Mouse (Mus musculus): ENCODE data around the gene Nfkbil1. TPM values are rescaled to one million over a fixed set of nuclear protein-coding genes. Genes with fewer than 3 reads are reported as not detected.
A peak's percentile ranks its signal among the peaks of the same experiment; 100 is the strongest.
"Not testable (repeated sequence)": the region's sequence is repeated elsewhere in the genome, so short reads cannot be mapped to it uniquely, and the experiment has no call there.

Gene Nfkbil1
- polyA plus RNA-seq, 1 experiment from 2014 or later, result 12.1 TPM

DNA sequence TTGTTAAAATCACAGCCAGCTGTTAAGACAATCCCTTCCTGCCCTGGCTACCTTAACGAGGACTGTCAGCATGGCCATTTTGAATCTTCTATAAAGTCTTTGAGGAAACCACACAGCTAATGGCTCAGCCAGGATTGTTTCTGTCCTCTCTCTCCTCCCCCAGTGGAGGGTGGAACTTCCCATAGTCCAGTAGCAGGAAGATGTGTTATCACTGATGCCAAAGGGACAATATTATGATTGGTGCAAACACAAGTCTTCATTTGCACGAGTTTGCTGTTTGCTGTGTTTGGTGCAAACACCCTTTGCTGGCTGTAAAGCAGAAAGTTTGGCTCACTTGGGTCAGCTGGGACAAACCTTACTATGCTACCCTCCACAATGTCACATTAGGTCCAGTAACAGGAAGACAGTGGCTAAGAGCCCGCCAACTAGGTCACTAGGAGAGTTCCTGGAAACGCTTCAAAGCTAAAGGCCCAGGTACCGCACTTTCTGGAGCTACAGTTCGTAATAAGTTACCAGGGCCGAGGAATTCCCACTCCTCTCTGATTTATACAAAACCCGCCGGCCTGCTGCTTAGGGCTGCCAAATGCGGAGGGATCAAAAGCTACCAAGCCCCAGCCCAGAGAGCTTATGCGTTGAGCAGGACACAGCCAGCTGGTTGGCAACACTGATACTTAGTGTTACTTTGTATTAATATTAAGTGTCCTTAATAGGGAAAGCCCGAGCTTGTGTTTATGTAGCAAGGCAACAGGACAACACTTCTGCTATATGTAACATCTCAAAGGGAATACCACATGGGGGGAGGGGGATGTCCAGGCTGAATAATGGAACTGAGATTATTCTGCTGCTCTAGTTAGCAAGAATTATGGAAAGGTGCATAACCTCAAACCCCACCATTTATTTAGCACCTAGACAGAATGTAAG, 5.1 kb upstream of the Nfkbil1 start:
- peak overlapping the region; percentile 99 for H3K4me3 ChIP-seq
- no peaks in the 10 kb centered on the region for H3K9me3 ChIP-seq (replicated peaks)
- H3K4me1 ChIP-seq, result peaks cover 41% of the 10 kb centered on the region
- H3K36me3 ChIP-seq, result peaks cover 35% of the 10 kb centered on the region
- 25% methylated on average over 12 of the region's 12 CpGs for WGBS
- DNase-seq (ENCODE audit: low spot score), result no peak
- peak overlapping the region; percentile 100 for H3K27ac ChIP-seq
- no peaks in the 10 kb centered on the region for H3K27me3 ChIP-seq (ENCODE audit: low read depth, poor library complexity, severe bottlenecking)

DNA sequence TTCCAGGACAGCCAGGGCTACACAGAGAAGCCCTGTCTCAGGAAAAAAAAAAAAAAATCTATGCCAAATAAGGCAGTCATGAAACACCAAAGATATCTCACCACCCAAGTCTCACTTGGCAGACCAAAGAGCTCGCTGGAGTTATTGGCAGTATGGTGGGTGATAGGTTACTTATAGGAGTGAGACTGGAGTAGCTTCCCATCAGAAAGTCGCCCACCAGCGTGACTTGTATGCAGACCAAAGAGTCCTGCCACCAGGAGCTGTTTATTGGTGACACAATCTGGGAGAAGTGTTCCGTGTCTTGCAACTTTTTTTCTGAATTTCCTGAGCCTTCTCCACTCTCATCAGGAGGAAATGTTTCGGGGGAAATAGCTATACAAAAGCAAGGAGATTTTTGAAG, 4.1 kb upstream of the Nfkbil1 start:
- Histone ChIP-seq H3K4me1 (peaks cover 42% of the 10 kb centered on the region), H3K27me3 (ENCODE audit: low read depth, poor library complexity, severe bottlenecking) (no peaks in the 10 kb centered on the region), H3K36me3 (peaks cover 25% of the 10 kb centered on the region), H3K9me3 (replicated peaks) (no peaks in the 10 kb centered on the region), H3K27ac (no peak overlapping the region), H3K4me3 (no peak overlapping the region)
- 84% methylated on average over 5 of the region's 5 CpGs for WGBS
- DNase-seq (ENCODE audit: low spot score), result no peak

DNA sequence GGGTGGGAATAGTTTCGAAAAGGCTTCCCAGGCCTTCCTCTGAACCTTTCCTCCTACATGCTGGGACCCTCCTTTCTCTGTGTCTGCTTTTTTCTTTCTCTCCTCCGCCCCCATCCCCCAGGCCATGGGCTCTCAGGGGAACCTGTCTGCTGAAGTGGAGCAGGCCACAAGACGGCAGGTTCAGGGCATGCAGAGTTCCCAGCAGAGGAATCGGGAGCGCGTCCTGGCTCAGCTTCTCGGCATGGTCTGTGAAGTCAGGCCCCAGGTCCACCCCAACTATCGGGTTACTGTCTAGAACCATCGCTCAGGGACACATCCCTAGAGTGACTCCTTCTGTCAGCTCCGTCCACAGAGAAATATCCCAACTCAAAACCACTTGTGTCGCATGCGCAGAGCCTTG, 1.9 kb upstream of the Nfkbil1 start:
- H3K4me3 ChIP-seq, result no peak overlapping the region
- DNase-seq (ENCODE audit: low spot score), result no peak
- peaks cover 18% of the 10 kb centered on the region for H3K36me3 ChIP-seq
- peaks cover 36% of the 10 kb centered on the region for H3K4me1 ChIP-seq
- H3K27ac ChIP-seq, result no peak overlapping the region
- H3K27me3 ChIP-seq (ENCODE audit: low read depth, poor library complexity, severe bottlenecking), result no peaks in the 10 kb centered on the region
- no peaks in the 10 kb centered on the region for H3K9me3 ChIP-seq (replicated peaks)
- 88% methylated on average over 12 of the region's 12 CpGs for WGBS

DNA sequence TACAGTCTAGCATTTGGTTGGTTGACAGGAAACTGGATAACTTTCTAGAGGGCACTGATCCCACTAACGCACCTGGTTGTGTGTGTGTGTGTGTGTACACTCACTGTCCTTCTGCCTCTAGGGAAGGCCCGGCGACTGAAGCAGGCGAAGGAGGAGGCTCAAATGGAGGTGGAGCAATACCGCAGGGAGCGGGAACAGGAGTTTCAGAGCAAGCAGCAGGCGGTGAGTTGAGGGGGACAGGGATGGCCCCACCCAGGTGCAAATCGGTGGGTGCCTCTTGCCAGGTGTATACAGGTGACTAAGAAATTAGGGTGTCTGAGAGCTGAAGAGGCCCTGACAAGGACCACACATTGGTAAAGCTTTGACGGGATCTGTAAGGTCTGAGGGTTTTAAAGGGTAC, 1.4 kb upstream of the Nfkbil1 start:
- H3K36me3 ChIP-seq, result peaks cover 21% of the 10 kb centered on the region
- WGBS, result 70% methylated on average over 9 of the region's 9 CpGs
- DNase-seq (ENCODE audit: low spot score), result no peak
- no peaks in the 10 kb centered on the region for H3K27me3 ChIP-seq (ENCODE audit: low read depth, poor library complexity, severe bottlenecking)
- no peaks in the 10 kb centered on the region for H3K9me3 ChIP-seq (replicated peaks)
- peak overlapping the region; percentile 66; the same call in 1 of the 2 replicates for H3K4me3 ChIP-seq
- H3K27ac ChIP-seq, result no peak overlapping the region
- H3K4me1 ChIP-seq, result peaks cover 39% of the 10 kb centered on the region

DNA sequence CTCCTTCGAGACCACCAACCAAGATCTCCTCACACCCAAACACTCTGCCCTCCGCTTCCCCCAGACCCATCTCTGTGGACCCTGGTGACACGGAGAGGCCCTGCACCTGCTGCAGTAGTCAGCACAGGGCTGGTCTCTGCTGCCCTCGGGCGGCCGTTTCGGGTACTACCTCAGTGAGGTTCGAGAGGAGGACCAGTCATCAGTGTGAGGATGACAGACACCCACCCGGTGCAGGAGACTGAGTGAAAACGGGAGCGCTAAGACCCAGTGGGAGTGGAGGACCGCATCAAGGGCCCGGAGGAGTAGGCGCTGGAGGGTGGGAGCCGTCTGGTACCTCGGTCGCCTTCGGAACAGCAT, 776 bp upstream of the Nfkbil1 start:
- DNase-seq (ENCODE audit: low spot score), result peak; percentile 99
- Histone ChIP-seq H3K9me3 (replicated peaks) (no peaks in the 10 kb centered on the region), H3K27ac (peak overlapping the region; percentile 96), H3K4me1 (peaks cover 42% of the 10 kb centered on the region), H3K36me3 (peaks cover 22% of the 10 kb centered on the region), H3K27me3 (ENCODE audit: low read depth, poor library complexity, severe bottlenecking) (no peaks in the 10 kb centered on the region), H3K4me3 (peak overlapping the region; percentile 66)
- 2% methylated on average over 18 of the region's 18 CpGs for WGBS

DNA sequence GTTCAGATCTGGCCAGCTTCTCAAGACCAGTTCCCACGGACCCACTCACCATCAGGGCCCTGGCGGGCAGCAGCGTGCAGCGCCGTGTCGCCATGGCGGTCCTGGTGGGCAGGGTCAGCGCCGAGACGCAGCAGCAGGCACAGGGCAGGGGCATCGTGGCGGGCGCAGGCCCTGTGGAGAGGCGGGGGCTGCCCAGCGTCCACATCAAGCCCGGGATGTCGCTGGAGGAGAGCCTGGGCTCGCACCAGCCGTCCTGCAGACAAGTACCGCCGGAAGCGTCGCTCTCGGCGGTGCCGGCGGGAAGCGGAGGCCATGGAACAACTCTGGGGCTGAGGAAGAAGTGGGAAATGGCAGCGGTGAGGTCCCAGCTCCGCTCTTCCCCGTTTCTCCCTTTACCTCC, 689 bp downstream of the Nfkbil1 start:
- H3K27me3 ChIP-seq (ENCODE audit: low read depth, poor library complexity, severe bottlenecking), result no peaks in the 10 kb centered on the region
- peaks cover 31% of the 10 kb centered on the region for H3K4me1 ChIP-seq
- H3K4me3 ChIP-seq, result peak overlapping the region; percentile 66
- peaks cover 36% of the 10 kb centered on the region for H3K36me3 ChIP-seq
- no peaks in the 10 kb centered on the region for H3K9me3 ChIP-seq (replicated peaks)
- 7% methylated on average over 31 of the region's 31 CpGs for WGBS
- peak; percentile 79 for DNase-seq (ENCODE audit: low spot score)
- peak overlapping the region; percentile 96 for H3K27ac ChIP-seq

DNA sequence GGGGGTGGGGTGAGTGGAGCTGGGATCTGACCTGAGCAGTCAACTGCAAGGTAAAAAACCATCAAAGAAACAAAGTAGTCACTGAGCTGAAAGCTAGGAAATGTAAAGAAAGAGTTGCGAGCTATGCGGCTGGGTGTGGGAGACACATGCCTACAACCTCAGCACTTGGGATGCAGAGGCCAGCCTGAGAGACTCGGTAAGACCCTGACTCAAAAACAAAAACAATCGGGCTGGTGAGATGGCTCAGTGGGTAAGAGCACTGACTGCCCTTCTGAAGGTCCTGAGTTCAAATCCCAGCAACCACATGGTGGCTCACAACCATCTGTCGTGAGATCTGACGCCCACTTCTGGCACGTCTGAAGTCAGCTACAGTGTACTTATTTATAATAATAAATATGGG, 1.5 kb downstream of the Nfkbil1 start:
- DNase-seq (ENCODE audit: low spot score); H3K9me3 ChIP-seq (replicated peaks); H3K27me3 ChIP-seq (ENCODE audit: low read depth, poor library complexity, severe bottlenecking): not testable (repeated sequence)
- Histone ChIP-seq H3K27ac (peak overlapping the region; percentile 96; the same call in 1 of the 2 replicates), H3K4me3 (peak overlapping the region; percentile 66), H3K36me3 (peaks cover 44% of the 10 kb centered on the region), H3K4me1 (peaks cover 31% of the 10 kb centered on the region)
- 94% methylated on average over 7 of the region's 7 CpGs for WGBS

DNA sequence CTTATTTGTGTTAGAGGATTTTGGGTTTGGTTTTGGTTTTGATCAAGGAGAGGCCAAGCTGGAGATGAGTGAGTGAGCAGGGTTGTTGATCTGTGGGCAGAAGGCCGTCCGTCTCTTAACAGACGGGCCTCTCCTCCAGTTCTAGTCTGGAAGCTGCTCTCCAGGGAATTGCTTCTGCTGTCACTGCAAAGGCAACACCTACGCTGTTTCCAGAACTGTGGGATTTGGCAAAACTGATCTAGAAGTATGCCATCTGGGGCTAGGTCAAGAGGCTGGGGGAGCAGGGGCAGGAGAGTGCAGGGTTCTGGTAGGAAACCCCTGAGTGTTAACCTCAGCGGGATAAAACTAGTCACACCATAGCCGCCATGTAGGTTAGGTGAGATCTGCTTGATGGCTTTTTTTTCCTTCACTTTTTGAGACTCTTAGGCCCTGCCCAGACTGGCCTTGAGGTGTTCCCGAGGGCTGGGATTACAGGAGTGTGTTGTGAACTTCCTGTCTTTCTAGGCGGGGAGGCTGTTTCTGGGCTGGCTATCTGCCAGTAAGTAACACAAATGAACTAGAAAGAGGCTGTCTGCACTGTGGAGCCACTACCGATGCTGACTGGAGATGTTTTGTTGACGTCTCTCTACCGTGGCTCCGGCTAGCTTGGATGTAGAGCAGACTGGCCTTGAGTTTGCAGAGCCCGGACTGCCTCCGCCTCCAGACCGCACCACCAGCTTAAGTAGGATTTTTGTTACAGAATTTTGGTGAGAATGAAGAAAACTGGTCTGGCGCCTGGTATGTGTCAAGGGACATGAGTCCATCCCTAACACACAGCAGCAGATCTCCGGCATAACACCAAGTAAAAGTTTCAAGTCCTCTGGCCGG, 2.2 kb downstream of the Nfkbil1 start, which contains the start of gene Atp6v1g2:
Gene Atp6v1g2, plus strand, starts transcription at position 547 of the 867 bp plus-strand sequence.
- Histone ChIP-seq H3K27me3 (ENCODE audit: low read depth, poor library complexity, severe bottlenecking) (no peaks in the 10 kb centered on the region), H3K9me3 (replicated peaks) (no peaks in the 10 kb centered on the region), H3K4me3 (peak within 1 kb of the TSS; percentile 66), H3K27ac (peak within 1 kb of the TSS; percentile 96), H3K4me1 (peaks cover 31% of the 10 kb centered on the region), H3K36me3 (peaks cover 52% of the 10 kb centered on the region)
- whole genome bisulfite sequencing, result 88% methylated on average over 18 of the region's 18 CpGs
- DNase-seq (ENCODE audit: low spot score), result no peak

DNA sequence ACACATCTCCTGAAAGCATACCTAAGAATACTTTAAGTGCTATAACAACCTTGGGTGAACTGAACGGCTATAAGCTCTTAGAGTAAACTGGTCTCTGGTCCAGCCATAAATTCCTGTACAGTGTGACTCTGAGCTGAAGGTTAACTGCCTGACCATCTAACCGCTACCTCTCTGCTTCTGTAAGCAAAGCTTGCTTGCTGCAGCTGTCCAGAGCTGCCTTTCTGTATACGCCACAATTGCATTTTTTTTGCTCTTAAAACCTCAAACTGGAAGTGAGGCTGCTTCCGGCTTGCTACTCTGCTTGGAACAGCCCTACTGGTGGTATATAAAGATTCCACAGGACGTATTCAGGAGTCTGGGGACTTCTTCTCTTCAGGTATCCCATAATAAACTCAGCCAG, 2.9 kb downstream of the Nfkbil1 start:
- Histone ChIP-seq H3K4me1 (peaks cover 31% of the 10 kb centered on the region), H3K36me3 (peaks cover 56% of the 10 kb centered on the region), H3K9me3 (replicated peaks) (no peaks in the 10 kb centered on the region), H3K4me3 (no peak overlapping the region), H3K27me3 (ENCODE audit: low read depth, poor library complexity, severe bottlenecking) (no peaks in the 10 kb centered on the region), H3K27ac (no peak overlapping the region)
- 90% methylated on average over 5 of the region's 5 CpGs for WGBS
- no peak for DNase-seq (ENCODE audit: low spot score)

DNA sequence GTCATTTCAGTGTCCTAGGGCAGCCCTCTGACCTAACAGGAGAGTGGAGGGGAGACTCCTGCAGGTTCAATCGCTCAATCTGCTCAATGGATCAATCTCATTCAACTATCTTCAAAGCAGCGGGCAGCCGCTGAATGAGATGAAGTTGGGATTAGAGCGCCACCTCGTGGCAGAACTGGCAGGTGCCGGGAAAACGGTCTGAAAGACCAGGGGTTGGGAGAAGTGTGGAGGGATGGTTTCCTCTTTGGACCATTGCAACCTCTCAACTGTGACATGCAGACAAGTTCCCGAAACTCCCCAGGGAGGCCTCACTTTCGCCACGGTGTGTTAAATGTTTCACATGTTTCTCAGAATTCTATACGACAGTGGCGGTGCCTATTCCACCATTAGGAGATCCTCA, 3.5 kb downstream of the Nfkbil1 start:
- 14% methylated on average over 12 of the region's 12 CpGs for WGBS
- peak; percentile 93 for DNase-seq (ENCODE audit: low spot score)
- no peak overlapping the region for H3K4me3 ChIP-seq
- peaks cover 61% of the 10 kb centered on the region for H3K36me3 ChIP-seq
- H3K9me3 ChIP-seq (replicated peaks), result no peaks in the 10 kb centered on the region
- H3K4me1 ChIP-seq, result peaks cover 31% of the 10 kb centered on the region
- no peak overlapping the region for H3K27ac ChIP-seq
- H3K27me3 ChIP-seq (ENCODE audit: low read depth, poor library complexity, severe bottlenecking), result no peaks in the 10 kb centered on the region

DNA sequence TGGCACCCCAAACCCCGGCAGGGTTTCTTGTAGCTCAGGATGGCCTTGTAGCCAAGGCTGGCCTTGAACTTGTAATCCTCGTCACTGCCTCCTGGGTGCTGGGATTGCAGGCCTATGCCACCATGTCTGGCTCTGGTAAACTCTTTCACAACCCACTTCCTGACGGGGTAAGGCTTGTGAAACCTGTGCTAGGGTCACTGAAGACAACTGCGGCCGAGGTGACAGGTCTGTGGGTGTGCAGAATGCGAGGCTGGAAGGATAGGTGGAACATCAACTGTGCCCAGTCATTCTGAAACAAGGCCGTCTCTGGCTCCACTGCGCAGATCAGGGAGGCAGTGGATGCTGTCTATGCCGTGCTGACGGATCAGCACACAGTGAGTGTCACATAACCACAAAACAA, 4.6 kb downstream of the Nfkbil1 start:
- peaks cover 71% of the 10 kb centered on the region for H3K36me3 ChIP-seq
- DNase-seq (ENCODE audit: low spot score), result no peak
- H3K27me3 ChIP-seq (ENCODE audit: low read depth, poor library complexity, severe bottlenecking), result no peaks in the 10 kb centered on the region
- 95% methylated on average over 10 of the region's 10 CpGs for WGBS
- no peaks in the 10 kb centered on the region for H3K9me3 ChIP-seq (replicated peaks)
- H3K27ac ChIP-seq, result no peak overlapping the region
- no peak overlapping the region for H3K4me3 ChIP-seq
- peaks cover 24% of the 10 kb centered on the region for H3K4me1 ChIP-seq

DNA sequence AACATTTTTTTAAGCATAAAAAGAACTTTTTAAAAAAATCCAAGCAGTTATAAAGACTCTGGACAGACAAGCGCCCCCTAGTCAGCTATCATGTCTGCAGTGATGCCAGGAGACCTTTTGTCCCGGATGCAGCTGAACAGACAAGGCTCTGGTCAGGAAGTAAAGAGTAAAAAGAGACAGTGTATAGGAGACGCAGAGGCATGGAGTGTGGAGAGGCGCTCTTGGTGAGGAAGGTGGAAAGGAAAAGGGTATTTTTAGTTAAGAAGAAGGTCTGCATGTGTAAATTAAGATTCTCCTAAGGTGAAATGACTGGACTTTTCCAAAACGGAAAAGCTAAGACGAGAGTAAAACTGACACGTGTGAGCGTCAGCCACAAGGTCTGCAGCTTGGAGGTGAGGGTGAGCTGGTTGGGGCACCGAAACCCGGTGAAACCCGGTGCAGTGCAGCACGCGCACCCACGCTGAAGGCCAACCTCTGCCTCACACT, 9.0 kb downstream of the Nfkbil1 start:
- DNase-seq (ENCODE audit: low spot score), result no peak
- H3K36me3 ChIP-seq, result peaks cover 89% of the 10 kb centered on the region
- H3K4me3 ChIP-seq, result no peak overlapping the region
- H3K9me3 ChIP-seq (replicated peaks), result no peaks in the 10 kb centered on the region
- H3K4me1 ChIP-seq, result no peaks in the 10 kb centered on the region
- no peak overlapping the region for H3K27ac ChIP-seq
- no peaks in the 10 kb centered on the region for H3K27me3 ChIP-seq (ENCODE audit: low read depth, poor library complexity, severe bottlenecking)
- WGBS, result 88% methylated on average over 14 of the region's 14 CpGs

DNA sequence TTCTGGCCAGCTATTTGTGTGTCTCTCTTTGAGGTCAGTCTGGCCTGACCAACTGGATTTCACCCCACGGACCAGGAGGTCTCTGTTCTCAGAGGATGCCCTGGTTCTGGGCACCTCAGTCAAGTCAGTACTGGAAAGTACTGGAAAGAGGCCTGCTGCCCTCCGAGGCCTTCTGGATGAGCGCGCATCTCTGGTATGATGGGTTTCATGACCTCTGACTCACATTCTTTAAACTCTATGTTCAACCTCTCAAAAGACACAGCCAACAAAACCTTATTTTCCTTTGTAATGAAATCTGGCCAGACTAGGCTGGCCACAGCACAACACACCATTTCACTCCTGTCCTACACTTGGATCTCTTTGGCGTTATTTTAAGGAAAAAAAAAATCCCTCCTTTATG, 10.1 kb downstream of the Nfkbil1 start:
- no peaks in the 10 kb centered on the region for H3K27me3 ChIP-seq (ENCODE audit: low read depth, poor library complexity, severe bottlenecking)
- no peak overlapping the region for H3K4me3 ChIP-seq
- no peak overlapping the region for H3K27ac ChIP-seq
- H3K36me3 ChIP-seq, result peaks cover 88% of the 10 kb centered on the region
- 0 out of 2 replicates have a peak, but pooled peaks cover 2% of the 10 kb centered on the region for H3K4me1 ChIP-seq
- WGBS, result 97% methylated on average over 5 of the region's 5 CpGs
- no peak for DNase-seq (ENCODE audit: low spot score)
- H3K9me3 ChIP-seq (replicated peaks), result no peaks in the 10 kb centered on the region
